Mouse (Mus musculus) MEL (cell line): ENCODE measurements at regions not wholly inside any gene's neighbourhood (a gene's known extent, or its start where the extent isn't known, plus 50 kb on each side); places are given as distances from the start of the nearest gene placed in this dataset.

Experiments
- CHD2 ChIP-seq: IDR thresholded peaks from 2 replicates; pipeline ENCODE4 v1.6.1; 2011; ENCODE audit warnings: low read length, improper control_type of control experiment
- CTCF ChIP-seq, 3 experiments: IDR thresholded peaks in 2 of 3; conservative IDR thresholded peaks in 1 of 3; 2 replicates each; pipeline ENCODE4 v1.5.1; 2011 to 2012; ENCODE audit warnings: low read length in 3 of 3, low read depth in 2 of 3, mild to moderate bottlenecking in 2 of 3, improper control_type of control experiment in 1 of 3, inconsistent platforms in 1 of 3, mixed read lengths in 1 of 3, moderate library complexity in 1 of 3; ENCODE audit not compliant: control insufficient read depth in 1 of 3, insufficient read depth in 1 of 3, poor library complexity in 1 of 3, severe bottlenecking in 1 of 3
- ETS1 ChIP-seq: IDR thresholded peaks from 2 replicates; pipeline ENCODE4 v1.6.1; 2012; ENCODE audit warnings: low read depth, mild to moderate bottlenecking, inconsistent platforms, low read length, improper control_type of control experiment, moderate library complexity
- MXI1 ChIP-seq: IDR thresholded peaks from 2 replicates; pipeline ENCODE4 v1.6.1; 2011; ENCODE audit warnings: mild to moderate bottlenecking, low read depth, low read length, improper control_type of control experiment
- POLR2A ChIP-seq, 2 experiments: IDR thresholded peaks; 2 replicates each; pipeline ENCODE4 v1.6.1; 2011 to 2012; ENCODE audit warnings: low read length in 2 of 2, mild to moderate bottlenecking in 2 of 2, control low read depth in 1 of 2, improper control_type of control experiment in 1 of 2, low read depth in 1 of 2, moderate library complexity in 1 of 2; ENCODE audit not compliant: control insufficient read depth in 1 of 2, insufficient read depth in 1 of 2, poor library complexity in 1 of 2
- TBP ChIP-seq: IDR thresholded peaks from 2 replicates; pipeline ENCODE4 v1.8.0; 2011; ENCODE audit warnings: low read depth, low read length, improper control_type of control experiment
- USF1 ChIP-seq: IDR thresholded peaks from 2 replicates; pipeline ENCODE4 v1.6.1; 2014; ENCODE audit warnings: low read depth, mild to moderate bottlenecking, inconsistent platforms, low read length, improper control_type of control experiment, moderate library complexity
- USF2 ChIP-seq, 2 experiments: IDR thresholded peaks; 2 replicates each; pipeline ENCODE4 v1.6.1; 2011 to 2012; ENCODE audit warnings: improper control_type of control experiment in 2 of 2, low read length in 2 of 2, borderline replicate concordance in 1 of 2, inconsistent platforms in 1 of 2, low read depth in 1 of 2, mild to moderate bottlenecking in 1 of 2; ENCODE audit not compliant: insufficient read depth in 1 of 2
- ZKSCAN1 ChIP-seq: IDR thresholded peaks from 2 replicates; pipeline ENCODE4 v1.6.1; 2012; ENCODE audit warnings: low read depth, mild to moderate bottlenecking, inconsistent platforms, low read length, improper control_type of control experiment, moderate library complexity

DNA sequence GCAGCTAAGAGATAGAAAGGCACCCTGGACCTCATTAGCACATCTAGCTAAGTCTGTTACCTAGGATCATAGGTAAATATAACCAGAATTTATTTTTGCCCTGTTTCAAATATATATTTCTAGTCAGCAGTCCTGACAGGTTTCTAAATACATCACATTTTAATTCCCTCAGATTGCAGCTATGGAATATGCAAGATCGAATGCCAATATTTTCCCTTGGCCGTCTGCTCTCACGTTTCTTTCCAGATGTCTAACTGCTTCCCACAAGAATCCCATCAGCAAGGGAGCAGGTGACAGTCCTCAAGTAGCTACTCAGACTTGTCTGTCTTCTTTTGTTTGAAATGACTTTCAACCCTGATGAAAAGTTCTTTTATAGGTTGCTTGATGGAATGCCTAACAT lies 297.2 kb upstream of the Cdh12 start:
- TF ChIP-seq CTCF (IDR thresholded peaks at IDR 0.05 in 2 of 3, conservative IDR thresholded peaks at IDR 0.05 in 1 of 3; ENCODE audit: control insufficient read depth in 1 of 3, insufficient read depth in 1 of 3, low read depth in 2 of 3, low read length in 3 of 3, poor library complexity in 1 of 3, severe bottlenecking in 1 of 3) (no peak), USF2 (IDR thresholded peaks at IDR 0.05; ENCODE audit: borderline replicate concordance in 1 of 2, insufficient read depth in 1 of 2, low read depth in 1 of 2, low read length in 2 of 2) (no peak), POLR2A (IDR thresholded peaks at IDR 0.05; ENCODE audit: control insufficient read depth in 1 of 2, insufficient read depth in 1 of 2, low read depth in 1 of 2, low read length in 2 of 2, poor library complexity in 1 of 2) (no peak), TBP (no peak), CHD2 (no peak), ZKSCAN1 (no peak), ETS1 (no peak), USF1 (no peak), MXI1 (no peak)
